Mouse (Mus musculus): ENCODE results near the gene Unc45b.
"Not testable (repeated sequence)": the region's sequence is repeated elsewhere in the genome, so short reads cannot be mapped to it uniquely, and the experiment has no call there.

The Unc45b gene

DNA sequence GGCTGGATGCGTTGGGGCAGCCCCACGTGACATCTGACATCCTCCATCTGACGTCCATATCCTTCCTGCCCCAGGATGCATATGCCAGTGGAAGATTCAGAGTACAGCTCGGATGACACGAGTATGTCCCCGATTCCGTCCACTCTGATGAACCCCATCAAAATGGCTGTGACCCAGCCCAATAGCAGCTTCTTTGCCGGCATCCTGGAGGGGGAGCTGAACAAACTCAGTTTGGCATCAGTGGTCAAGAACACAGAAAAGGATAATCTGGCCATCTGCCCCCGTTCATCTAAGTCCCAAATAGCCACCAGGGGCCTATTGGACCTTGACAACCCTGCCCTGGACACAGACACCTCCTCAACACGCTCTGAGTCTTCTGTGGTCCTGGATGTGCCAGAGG, 12.9 kb upstream of the Unc45b start:
- no peak for DNase-seq (ENCODE audit: low spot score)

DNA sequence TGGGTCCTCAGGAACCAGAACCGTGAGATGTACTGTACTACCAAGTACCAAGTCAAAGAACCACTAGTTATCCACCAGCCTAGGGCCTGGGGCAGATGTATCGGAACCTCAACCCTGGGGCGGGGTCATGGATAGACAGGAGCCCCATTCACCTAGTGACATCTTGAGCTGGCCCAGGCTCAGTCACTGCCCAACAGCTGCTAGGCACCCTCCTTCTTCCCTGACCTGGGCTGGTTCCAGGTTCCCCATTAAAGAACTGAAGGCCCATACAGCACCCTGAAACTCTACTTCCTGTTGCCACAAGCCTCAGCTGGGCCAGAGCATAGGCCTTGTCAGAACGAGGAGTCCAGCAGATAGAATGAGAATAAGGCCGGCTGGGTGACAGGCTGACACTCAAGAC, 10.6 kb upstream of the Unc45b start:
- DNase-seq (ENCODE audit: low spot score), result no peak

DNA sequence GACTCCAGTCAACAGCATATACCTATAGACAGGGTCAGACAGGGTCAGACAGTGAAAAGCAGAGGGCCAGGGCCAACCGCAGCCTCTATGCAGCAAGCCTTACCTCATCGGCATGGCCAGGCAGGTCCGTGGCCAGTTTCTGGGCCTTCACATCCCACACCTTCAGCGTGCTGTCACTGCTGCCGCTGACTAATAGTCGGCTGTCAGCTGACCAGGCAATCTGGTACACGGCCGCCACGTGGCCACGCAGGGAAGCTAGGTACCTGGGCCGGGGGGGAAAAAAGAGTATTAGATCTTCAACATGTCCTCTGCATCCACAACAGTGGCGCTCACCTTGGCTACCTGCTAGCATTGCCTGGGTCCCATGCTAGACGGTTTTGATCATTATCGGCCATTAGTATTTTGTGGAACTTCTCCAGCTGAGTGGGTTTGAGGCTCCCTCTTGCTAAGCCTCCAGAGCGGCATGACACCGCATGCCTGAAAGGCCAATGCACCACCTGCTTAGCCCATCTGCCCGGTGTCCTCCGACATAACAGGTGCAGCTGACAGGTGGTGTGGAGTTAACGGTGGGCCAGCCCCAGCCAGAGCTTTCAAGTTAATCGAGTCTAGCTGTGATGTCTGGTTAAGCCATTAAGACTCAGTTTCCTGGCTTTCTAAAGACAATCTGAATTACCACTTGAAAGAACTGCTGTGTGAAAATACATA, 8.6 kb upstream of the Unc45b start:
- no peak for DNase-seq (ENCODE audit: low spot score)

DNA sequence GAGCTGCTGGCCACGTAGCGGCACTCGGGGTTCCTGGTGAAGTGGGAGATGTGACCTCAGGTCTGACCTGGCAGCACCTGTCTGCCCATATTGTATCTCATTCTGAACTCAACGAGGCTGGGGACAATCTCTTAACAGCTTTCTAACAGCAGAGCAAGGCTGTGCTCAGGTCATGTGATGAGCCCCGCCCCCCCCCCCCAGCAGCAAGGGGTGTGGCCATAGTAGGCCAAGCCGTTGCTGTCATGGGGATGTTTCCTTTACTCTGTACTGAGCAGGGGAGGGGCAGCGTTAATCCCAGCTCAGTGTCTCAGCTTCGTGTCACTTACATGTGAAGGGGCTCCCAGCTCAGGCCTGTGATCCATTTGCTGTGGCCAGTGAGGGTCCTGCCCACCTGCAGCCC, 5.4 kb upstream of the Unc45b start:
- DNase-seq (ENCODE audit: low spot score), result no peak

DNA sequence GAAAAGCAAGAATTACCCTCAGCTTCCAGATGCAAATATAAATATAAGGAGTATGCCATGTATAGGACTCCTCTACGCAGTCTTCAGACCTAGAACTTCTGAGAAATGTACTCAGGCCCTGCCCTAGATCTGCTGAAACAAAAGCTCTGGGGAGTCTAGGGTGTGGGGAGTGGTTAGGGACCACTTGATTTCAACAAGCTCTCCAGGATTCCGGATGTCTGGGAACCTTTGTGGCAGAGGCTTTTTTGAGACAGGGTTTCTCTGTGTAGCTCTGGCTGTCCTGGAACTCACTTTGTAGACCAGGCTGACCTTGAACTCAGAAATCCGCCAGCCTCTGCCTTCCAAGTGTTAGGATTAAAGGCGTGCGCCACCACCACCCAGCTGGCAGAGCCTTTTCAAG, 4.5 kb upstream of the Unc45b start:
- no peak for DNase-seq (ENCODE audit: low spot score)

DNA sequence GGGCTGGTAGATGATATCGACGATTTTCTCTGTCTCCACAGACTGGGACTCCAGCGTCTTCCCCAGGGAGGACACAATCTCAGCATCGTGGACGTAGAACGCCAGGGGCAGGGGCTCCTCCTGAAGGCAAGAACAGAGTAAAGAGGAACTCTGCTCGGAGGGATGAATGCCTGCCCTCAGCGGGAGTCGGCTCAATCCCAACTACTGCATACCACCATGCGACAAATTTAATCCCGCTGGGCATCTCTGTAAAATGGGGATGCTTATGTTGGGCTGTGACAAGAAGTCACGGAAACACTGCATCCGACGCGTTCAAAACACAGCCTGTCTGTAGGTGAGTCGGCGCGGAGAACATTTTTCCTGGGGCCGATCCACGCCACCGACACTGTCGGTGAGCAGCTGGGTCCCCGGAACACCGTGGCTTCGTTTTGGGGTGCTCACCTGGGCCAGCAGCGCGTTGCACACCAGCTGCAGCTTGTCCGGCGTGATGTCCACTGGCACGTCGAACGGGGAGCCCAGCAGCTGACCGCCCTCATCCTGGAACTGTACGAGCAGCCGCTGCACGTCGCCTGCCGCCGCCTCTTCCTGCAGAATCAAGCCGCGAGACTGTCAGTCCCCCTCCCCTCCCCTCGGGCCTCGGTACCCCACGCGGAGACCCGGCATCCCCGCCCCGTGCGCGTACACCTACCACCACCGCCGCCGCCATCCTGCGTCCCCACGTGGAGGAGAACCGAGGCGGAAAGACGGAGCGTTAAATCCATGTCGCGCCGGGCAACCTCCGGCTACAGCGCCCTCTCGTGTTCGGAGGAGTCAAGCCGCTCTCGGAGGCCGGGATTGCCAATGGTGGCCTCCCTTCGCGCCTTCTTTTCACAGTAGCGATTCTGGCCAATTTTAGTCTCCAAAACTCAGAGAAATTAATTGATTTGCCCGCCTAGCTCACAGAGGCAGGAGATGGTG, 2.4 kb upstream of the Unc45b start, which contains the start of gene Nle1:
TSS of gene Nle1 (minus strand) at position 761 of the 957 bp plus-strand sequence.
- peak; percentile 98 for DNase-seq (ENCODE audit: low spot score)

DNA sequence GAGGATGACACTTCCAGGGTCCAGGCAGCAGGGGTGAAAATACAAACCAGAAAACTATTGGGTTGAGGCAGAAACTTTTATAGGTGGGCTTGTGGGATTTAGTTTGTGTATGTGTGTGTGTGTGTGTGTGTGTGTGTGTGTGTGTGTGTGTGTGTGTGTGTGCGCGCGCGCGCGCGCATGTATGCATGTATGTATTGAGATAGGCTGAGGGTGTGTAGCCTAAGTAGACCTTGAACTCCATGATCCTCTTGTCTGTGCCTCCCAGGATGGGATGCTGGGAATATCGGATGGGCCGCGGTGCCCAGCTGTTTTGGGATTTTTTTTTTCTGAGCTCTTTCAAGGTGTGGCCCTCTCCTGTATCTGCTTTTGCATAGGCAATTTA, 1.8 kb upstream of the Unc45b start:
- no peak for DNase-seq (ENCODE audit: low spot score)

DNA sequence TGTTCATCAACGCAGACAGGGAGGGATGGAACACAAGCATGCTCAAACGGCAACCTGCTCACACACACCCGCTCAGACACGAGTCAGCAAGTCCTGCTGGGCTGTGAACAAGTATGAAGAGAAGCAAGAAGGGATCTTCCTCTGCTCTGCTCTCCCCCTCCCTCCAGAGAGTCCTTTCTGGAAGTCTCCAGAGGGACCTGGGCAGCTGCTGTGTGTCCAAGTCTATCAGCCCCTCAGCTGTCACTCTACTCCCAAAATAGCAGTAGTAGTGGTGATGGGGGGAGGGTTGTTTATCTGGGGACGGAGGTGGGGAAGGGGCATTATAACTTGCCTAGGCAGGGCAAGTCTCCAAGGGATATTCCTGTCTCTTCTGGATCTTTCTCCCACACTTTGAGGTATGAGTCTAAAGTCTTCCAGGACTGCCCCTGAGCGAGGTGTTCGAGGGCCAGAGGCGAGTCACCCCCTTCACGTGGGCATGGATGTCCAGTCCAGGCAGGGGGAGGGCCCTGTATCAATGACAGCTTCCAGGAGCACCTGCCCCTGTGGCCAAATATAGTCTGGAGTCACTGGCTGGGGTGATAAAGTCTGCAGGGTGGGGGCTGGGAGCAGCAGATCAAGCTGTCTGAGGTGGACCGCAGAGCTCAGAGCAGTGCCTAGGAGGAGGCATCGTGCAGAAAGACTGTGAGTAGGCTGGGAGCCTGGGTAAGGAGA, 484 bp downstream of the Unc45b start:
- no peak for DNase-seq (ENCODE audit: low spot score)

DNA sequence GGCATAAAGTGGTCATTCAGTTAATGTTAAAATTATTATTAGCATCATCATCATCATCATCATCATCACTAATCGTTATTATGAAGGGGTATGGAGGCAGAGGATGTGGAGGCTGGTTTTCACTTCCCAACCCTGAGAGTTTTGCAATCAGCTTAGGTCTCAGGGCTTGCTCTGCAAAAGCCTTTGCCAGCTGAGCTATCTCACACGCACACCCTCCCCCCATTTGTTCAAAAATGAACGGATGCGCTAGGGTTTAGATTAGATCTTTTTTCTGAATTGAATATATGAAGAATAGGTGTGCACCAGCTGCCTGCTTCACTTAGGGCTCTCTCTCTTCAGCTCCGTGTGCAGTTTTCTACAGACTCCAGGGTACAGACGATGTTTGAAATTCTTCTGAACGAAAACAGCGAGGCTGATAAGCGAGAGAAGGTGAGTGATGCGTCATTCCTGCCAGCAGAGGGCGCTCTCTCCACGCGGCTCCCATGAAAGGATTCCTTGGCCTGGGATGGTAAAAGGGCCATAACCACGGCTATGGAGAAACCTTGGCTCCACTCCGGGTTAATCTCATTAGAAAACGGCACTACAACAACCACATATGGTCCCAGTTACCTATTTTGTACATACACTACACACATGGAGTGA, 4.5 kb downstream of the Unc45b start:
- DNase-seq (ENCODE audit: low spot score), result peak; percentile 85

DNA sequence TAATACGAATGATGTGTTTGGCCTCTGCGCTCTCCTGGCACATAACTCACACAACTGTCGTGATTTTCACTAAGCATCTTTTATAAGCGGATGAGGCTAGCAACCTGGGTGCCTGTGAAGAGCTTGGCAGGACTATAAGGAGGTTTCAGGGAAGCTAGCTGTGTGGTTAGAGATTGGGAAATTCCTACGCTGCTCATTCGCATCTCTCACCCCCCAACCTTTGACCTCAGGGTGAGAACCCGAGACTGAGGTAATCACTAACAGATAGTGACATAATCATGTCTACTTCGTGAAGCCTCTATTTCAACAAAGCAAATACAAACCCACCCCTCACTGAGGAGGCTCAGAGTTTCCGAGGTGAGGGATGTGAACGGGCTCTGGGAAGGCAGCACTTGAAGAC, 10.4 kb downstream of the Unc45b start:
- no peak for DNase-seq (ENCODE audit: low spot score)

DNA sequence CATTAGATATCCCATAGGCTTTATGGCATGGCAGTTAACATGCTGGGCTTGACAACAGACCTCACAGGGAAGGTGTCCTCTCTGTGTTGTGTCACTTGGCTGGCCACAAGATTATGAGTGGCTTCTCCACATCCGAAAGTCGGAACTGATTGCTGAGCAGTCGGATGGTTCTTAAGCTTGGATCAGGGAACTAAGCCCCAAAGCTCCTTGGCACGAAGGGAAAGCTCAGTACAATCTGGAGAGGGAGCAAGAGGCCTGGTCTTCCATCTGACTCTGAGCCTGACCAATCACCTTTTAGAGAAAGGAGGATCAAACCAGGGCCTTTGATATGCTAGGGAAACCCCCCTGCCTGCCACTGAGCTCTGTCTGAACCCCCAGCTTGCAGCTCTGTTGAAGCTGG, 11.3 kb downstream of the Unc45b start:
- no peak for DNase-seq (ENCODE audit: low spot score)

DNA sequence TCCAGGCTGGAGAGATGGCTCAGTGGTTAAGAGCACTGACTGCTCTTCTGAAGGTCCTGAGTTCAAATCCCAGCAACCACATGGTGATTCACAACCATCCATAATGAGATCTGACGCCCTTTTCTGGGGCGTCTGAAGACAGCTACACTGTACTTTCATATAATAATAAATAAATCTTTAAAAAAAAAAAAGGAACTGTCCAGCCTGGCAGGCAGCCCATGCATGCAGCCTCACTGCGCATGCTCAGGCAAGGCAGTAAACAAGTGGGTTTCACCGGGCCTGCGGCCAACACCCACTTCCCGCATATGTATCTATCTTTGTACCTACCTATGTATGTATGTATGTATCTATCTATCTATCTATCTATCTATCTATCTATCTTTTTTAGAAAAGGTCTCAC, 13.6 kb downstream of the Unc45b start:
- DNase-seq (ENCODE audit: low spot score), result not testable (repeated sequence)

DNA sequence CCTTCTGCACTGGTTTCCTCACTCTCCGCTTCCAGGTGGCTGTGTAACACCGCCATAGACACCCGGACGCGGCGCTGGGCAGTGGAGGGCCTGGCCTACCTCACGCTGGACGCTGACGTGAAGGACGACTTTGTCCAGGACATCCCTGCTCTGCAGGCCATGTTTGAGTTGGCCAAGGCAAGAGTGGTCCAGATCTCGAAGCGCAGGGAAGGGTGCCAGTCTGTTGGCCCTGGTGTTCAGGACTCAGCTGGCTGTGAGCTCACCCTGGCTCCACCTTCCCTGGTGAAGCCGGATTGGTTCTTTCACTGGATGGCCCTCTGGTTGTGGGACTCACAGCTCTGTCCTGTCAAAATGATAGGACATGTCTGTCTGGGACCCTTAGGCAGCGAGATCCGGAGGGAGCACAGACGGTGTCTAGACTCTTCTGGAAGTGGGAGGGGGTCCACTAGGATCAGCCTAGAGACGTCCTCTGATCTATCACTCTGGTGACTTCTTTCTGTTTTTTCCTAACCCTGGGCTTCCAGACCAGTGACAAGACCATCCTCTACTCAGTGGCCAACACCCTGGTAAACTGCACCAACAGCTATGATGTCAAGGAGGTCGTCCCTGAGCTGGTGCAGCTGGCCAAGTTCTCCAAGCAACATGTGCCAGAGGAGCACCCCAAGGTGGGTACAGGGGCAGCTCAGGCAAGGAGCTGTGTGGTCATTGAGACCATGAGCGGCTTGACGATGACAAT, 18.7 kb downstream of the Unc45b start:
- DNase-seq (ENCODE audit: low spot score), result no peak

DNA sequence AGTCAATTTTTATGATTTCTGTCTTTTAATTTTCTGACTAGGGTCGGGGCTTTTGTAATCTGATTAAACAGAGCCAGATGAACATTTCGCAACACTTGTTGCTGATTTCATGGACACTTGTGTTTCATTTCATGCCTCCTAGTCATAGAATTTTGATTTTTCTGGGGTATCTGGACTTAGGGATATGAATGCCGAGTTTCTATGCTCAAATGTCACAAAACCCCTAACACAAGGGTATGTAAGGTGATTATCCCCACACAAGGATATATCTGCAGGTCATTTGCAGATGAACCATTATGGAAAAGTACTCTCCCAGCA, 19.2 kb downstream of the Unc45b start:
- no peak for DNase-seq (ENCODE audit: low spot score)

DNA sequence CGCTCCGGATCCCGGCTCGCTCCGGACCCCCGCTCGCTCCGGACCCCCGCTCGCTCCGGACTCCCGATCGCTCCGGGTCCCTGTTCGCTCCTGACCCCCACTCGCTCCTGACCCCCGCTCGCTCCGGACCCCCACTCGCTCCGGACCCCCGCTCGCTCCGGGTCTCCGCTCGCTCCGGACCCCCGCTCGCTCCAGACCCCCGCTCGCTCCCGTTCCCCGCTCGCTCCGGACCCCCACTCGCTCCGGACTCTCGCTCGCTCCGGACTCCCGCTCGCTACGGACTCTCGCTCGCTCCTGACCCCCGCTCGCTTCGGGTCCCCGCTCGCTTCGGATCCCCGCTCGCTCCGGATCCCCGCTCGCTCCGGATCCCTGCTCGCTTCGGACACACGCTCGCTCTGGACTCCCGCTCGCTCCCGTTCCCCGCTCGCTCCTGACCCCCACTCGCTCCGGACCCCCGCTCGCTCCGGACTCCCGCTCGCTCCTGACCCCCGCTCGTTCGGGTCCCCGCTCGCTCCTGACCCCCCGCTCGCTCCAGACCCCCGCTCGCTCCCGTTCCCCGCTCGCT, 20.1 kb downstream of the Unc45b start:
- DNase-seq (ENCODE audit: low spot score), result not testable (repeated sequence)

DNA sequence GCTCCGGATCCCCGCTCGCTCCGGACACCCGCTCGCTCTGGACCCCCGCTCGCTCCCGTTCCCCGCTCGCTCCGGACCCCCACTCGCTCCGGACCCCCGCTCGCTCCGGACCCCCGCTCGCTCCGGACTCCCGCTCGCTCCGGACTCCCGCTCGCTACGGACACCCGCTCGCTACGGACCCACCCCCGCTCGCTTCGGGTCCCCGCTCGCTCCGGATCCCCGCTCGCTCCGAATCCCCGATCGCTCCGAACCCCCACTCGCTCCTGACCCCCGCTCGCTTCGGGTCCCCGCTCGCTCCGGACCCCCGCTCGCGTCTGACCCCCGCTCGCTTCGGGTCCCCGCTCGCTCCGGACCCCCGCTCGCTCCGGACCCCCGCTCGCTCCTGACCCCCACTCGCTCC, 20.8 kb downstream of the Unc45b start:
- not testable (repeated sequence) for DNase-seq (ENCODE audit: low spot score)

DNA sequence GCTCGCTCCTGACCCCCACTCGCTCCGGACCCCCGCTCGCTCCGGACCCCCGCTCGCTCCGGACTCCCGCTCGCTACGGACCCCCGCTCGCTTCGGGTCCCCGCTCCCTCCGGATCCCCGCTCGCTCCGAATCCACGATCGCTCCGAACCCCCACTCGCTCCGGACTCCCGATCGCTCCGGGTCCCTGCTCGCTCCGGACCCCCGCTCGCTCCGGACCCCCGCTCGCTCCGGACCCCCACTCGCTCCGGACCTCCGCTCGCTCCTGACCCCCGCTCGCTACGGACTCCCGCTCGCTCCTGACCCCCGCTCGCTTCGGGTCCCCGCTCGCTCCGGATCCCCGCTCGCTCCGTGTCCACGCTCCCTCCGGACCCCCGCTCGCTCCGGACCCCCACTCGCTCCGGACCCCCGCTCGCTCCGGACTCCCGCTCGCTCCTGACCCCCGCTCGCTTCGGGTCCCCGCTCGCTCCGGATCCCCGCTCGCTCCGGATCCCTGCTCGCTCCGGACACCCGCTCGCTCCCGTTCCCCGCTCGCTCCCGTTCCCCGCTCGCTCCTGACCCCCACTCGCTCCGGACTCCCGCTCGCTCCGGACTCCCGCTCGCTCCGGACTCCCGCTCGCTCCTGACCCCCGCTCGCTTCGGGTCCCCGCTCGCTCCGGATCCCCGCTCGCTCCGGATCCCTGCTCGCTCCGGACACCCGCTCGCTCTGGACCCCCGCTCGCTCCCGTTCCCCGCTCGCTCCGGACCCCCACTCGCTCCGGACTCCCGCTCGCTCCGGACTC, 21.5 kb downstream of the Unc45b start:
- DNase-seq (ENCODE audit: low spot score), result not testable (repeated sequence)

DNA sequence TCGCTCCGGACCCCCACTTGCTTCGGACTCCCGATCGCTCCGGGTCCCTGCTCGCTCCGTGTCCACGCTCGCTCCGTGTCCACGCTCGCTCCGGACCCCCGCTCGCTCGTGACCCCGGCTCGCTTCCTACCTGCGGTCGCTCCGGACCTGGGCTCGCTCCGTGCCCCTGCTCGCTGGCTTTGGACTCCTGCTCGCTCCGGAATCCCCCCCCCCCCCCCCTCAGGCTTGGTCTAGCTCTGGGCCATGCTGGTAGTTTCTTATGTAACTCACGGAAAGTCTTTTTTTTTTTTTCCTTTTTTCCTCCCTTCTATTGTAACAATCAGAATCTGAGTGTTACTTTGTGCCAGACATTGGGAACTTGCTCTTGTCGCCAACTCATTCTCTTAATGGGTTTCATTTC, 22.8 kb downstream of the Unc45b start:
- no peak for DNase-seq (ENCODE audit: low spot score)

DNA sequence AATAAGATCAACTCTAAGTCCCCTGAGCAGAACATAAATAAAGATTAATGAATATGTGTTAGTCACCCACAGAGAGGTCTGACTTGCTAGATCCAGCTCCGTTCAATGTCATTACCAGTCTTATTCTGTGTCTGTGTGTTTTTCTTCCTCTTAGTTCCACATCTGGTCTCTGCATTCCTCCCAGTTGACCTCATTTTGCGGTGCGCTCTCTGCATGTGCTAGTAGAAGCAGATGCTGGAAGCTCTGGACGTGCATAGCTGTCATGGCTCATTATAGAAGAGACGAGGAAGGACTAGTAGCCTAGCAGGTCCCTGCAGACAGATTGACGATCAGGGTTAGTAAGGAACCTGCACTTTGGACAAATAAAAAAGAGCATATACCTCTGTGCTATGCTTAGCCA, 33.0 kb downstream of the Unc45b start:
- DNase-seq (ENCODE audit: low spot score), result no peak

DNA sequence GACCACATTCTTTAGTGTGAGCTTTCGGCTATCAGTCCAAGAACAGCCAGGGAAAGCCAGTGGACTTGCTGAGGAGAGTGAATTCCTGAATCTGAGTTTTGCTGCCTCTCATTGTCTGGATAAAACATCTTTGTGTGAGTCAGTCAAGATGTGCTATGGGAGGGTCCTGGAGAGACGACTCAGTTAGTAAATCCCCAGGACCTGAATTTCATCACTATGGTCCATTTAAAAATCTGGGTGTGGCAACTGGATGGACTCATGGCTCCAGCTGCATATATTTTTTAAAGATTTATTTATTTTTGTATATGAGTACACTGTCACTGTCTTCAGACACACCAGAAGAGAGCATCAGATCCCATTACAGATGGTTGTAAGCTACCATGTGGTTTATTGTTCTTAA, 35.3 kb downstream of the Unc45b start:
- DNase-seq (ENCODE audit: low spot score), result no peak

DNA sequence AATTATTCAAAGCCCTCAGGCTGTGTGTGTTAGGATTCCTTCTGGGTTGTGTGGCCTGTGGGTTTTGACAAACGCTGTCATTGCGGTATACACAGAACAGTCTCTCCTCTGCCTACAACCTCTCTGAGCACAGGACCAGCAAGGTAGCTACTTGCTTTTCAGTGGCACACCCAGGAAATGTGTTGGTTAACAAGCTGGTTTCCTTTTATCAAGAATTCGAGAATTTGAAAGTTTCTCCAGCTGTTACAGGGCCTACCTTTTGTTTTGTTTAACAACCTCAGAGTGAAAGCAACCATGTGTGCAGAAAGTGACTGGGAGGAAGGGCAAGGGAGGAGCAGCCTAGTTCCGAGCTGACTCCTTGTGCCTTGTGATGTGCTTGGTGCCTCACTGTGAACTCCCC, 37.1 kb downstream of the Unc45b start:
- no peak for DNase-seq (ENCODE audit: low spot score)

All from urinary bladder, postnatal 25 days (tissue).